Comparison of ENCODE assay signal across 11 mouse cellular contexts in genomic region chr2:11391725-11392124, GRCm38 (mm10).
DNase-seq lines count a peak whose midpoint lies in the region; ATAC-seq lines count a peak whose summit lies in the region.
"Had no signal": no experiment of that assay in that cellular context is flagged by ENCODE, and none has a peak within 500 bp of the region (broad histone marks: within the 10 kb centered on the region; RNA-seq: fewer than 3 reads in every experiment).

No protein-coding gene starts in this region.

- no peak overlapping the region for H3K27ac ChIP-seq in forebrain, embryonic 16.5 days (ENCODE audit: low read length)
- no peak overlapping the region for H3K27ac ChIP-seq in neural tube, embryonic 14.5 days (ENCODE audit: low read depth, low read length)
- H3K27ac ChIP-seq: embryonic facial prominence, embryonic 15.5 days; limb, embryonic 15.5 days had no signal

- no peaks in the 10 kb centered on the region for H3K27me3 ChIP-seq in forebrain, embryonic 16.5 days (replicated peaks; ENCODE audit: control insufficient read depth, insufficient read depth, low read length)
- H3K27me3 ChIP-seq in neural tube, embryonic 14.5 days (ENCODE audit: control insufficient read depth, insufficient read depth, low read length) = no peaks in the 10 kb centered on the region
- H3K27me3 ChIP-seq: embryonic facial prominence, embryonic 15.5 days; limb, embryonic 15.5 days had no signal

- WGBS in forebrain, embryonic 16.5 days = 6% methylated on average over 6 of the region's 6 CpGs
- WGBS in neural tube, embryonic 14.5 days = 12% methylated on average over 6 of the region's 6 CpGs

- peak; percentile 10 for DNase-seq in left cerebral cortex, adult 11 months (ENCODE audit: low spot score)
- no peak for DNase-seq in left cerebral cortex, postnatal 36 days (ENCODE audit: low spot score in 2 of 2)
- DNase-seq in layer of hippocampus, postnatal 36 days = peak; percentile 7 to 15
- DNase-seq in yolk sac, embryonic 10.5 days (ENCODE audit: low spot score) = no peak
- no peak for DNase-seq in heart, adult 18-20 months

- peak; percentile 95 for ATAC-seq in forebrain, embryonic 16.5 days
- ATAC-seq in neural tube, embryonic 14.5 days (ENCODE audit: low read depth) = peak; percentile 82
- no peak for ATAC-seq in megakaryocyte-erythroid progenitor cell, adult 5-6 weeks (replicated peaks; ENCODE audit: low FRiP score, low TSS enrichment, poor library complexity, severe bottlenecking)

- no peaks in the 10 kb centered on the region for H3K36me3 ChIP-seq in forebrain, embryonic 16.5 days (ENCODE audit: control insufficient read depth, insufficient read depth)
- H3K36me3 ChIP-seq in neural tube, embryonic 14.5 days (ENCODE audit: control insufficient read depth, insufficient read depth, low read length) = no peaks in the 10 kb centered on the region
- H3K36me3 ChIP-seq: embryonic facial prominence, embryonic 15.5 days; limb, embryonic 15.5 days had no signal

- H3K9ac ChIP-seq in forebrain, embryonic 16.5 days (replicated peaks; ENCODE audit: low read depth, low read length) = no peak overlapping the region
- no peak overlapping the region for H3K9ac ChIP-seq in neural tube, embryonic 14.5 days (replicated peaks; ENCODE audit: low read depth, low read length)
- H3K9ac ChIP-seq: embryonic facial prominence, embryonic 15.5 days; limb, embryonic 15.5 days had no signal

- intact Hi-C loops in left cerebral cortex, postnatal 36 days (cut with DNase I) = no loop called here

- H3K9me3 ChIP-seq in forebrain, embryonic 16.5 days (ENCODE audit: control insufficient read depth, low read length) = no peaks in the 10 kb centered on the region
- no peaks in the 10 kb centered on the region for H3K9me3 ChIP-seq in neural tube, embryonic 14.5 days (ENCODE audit: control insufficient read depth, low read length)
- H3K9me3 ChIP-seq: embryonic facial prominence, embryonic 15.5 days; limb, embryonic 15.5 days had no signal

- H3K4me3 ChIP-seq in forebrain, embryonic 16.5 days (replicated peaks; ENCODE audit: low read length) = no peak overlapping the region
- H3K4me3 ChIP-seq in neural tube, embryonic 14.5 days (ENCODE audit: low read depth, low read length) = no peak overlapping the region
- H3K4me3 ChIP-seq: embryonic facial prominence, embryonic 15.5 days; limb, embryonic 15.5 days; myocyte had no signal

- H3K4me1 ChIP-seq in forebrain, embryonic 16.5 days (replicated peaks; ENCODE audit: control insufficient read depth, insufficient read depth, low read length) = peaks cover 2% of the 10 kb centered on the region; the same call in 1 of the 2 replicates
- no peaks in the 10 kb centered on the region for H3K4me1 ChIP-seq in neural tube, embryonic 14.5 days (ENCODE audit: control insufficient read depth, insufficient read depth, low read length)
- H3K4me1 ChIP-seq: embryonic facial prominence, embryonic 15.5 days; limb, embryonic 15.5 days had no signal

- H3K4me2 ChIP-seq in forebrain, embryonic 16.5 days (ENCODE audit: low read length) = no peak overlapping the region
- no peak overlapping the region for H3K4me2 ChIP-seq in neural tube, embryonic 14.5 days (ENCODE audit: low read depth, low read length)
- H3K4me2 ChIP-seq: embryonic facial prominence, embryonic 15.5 days; limb, embryonic 15.5 days had no signal

Comparison
In these comparisons a context has a peak if more than half of its experiments do, and no peak if none do; other contexts are left out.
1. DNase-seq: peak in left cerebral cortex, adult 11 months (single experiment) and layer of hippocampus, postnatal 36 days (2 of 2); none in left cerebral cortex, postnatal 36 days (0 of 2), yolk sac, embryonic 10.5 days (single experiment) and heart, adult 18-20 months (0 of 2).